Mouse (Mus musculus) lung, postnatal 10 days (tissue): Measurements from ENCODE around the gene Tmed10.

Experiments
- DNase-seq: peaks from one replicate; pipeline ENCODE4 v3.0.0; 2021

Gene Tmed10

DNA sequence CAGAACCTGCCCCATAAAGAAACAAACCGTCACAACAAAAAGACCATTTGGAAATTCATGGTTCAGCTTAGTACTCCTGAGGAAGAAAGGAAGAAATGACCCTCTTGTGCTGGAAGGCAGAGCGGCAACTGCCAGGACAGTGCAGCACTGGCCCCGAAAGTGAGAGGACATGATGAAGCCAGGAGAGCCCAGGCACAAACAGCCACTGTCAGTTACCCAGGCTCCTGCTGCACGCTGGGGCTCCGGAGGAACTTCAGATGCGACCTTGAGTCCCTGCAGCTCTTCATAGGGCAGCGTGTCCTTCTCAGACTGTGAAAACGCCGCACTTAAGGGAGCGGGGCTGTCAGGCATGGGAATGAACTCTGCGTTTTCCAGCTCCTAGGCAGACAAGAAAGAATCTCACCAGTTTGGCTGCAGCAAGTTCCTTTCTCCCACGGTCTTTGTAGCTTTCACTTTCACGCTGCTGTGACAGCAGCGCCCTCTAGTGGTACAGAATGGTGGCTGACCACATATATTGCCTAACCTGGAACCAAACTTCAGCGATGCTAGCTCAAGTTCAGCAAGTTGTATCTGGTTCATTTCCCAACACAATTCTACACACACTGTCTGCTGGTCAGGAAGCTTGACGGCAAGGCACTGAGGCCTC, 69.3 kb downstream of the Tmed10 start:
- peak; percentile 89 for DNase-seq

GRCm38 (mm10) chr12:85304725-85305124, 69.9 kb downstream of the Tmed10 start:
- no peak for DNase-seq

GRCm38 (mm10) chr12:85303256-85303655, 71.4 kb downstream of the Tmed10 start:
- no peak for DNase-seq

DNA sequence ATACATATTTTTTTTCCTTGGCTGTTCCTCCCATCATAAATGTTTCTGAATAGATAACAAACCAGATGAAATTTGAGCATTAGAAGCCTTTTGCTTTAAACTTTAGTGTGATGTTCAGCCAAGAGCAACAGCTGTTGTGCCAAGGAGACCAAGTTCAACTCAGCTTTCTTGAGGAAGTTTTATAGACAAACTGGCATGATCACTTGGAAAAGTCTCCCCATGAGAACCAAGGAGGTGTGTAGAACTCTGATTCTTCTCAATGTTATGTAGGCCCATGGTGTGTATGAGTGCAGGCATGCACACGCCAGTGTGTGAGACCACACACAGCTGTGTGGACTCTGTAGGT, 75.8 kb downstream of the Tmed10 start:
- no peak for DNase-seq

DNA sequence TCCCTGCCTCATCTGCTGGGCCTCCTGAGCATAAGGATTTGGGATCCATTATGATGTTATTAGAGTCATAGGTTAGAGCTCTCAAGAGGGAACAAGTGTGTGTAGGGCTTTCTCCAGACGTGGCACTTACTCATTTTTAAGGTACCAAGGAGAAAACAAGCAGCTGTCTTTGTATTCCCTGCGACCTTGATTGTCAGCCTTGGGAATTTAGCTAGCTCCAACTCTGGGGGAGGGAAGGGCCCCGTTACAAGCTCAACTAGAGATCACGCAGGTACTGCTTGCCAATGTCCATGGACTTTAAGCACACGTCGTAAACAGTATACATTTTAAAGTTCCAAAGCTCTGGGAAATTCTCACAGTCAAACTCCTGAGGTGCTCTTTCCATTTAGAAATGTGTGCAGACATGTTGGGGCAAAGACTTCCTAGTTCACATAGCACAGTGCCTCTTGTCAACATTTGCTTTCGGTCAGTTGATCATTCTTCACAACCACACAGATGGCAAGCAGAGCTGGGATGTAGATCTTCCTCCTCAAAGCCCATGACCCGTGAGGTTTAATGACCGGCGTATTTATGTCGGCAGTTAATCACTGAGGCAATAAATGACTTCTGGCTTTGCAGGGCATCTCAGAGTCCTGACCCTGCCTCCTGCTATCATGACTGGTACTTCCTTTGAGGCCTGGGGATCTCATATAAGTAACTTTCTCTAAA, 76.4 kb downstream of the Tmed10 start:
- DNase-seq, result no peak

DNA sequence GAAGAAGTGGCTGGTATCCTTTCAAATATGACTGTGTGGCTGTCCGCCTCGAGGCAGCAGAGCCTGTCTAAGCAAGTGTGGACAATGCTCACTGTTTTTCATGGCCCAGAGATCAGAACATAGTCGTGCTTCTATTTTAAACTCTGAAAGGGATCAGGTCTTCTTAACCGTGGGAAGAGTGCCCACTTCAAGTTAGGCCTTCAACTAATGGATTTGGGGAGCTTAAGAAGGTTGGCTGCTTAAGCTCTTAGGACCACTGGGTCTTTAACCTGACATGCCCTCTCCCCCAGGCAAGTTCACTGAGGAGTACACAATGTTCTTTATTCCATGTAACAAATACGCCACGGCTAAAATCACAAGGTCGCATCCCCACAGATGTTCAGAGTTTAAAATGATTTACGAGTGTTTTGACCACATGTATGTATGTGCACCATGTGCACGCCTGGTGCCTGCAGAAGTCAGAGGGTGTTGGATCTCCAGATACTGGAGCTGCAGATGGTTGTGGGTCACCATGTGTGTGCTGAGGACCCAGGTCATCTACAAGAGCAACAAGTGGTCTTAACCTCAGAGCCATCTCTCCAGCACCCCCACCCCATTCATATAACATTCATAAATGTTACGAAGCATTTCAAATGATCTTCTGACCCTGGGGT, 77.2 kb downstream of the Tmed10 start:
- DNase-seq, result no peak

GRCm38 (mm10) chr12:85296915-85297314, 77.7 kb downstream of the Tmed10 start:
- DNase-seq, result no peak

- no peak for DNase-seq
Observed at GRCm38 (mm10) chr12:85295506-85295905, 79.1 kb downstream of the Tmed10 start.

- DNase-seq, result no peak
Observed at GRCm38 (mm10) chr12:85292906-85293305, 81.7 kb downstream of the Tmed10 start.

GRCm38 (mm10) chr12:85292288-85292687, 82.4 kb downstream of the Tmed10 start:
- no peak for DNase-seq

- no peak for DNase-seq
Observed at GRCm38 (mm10) chr12:85291541-85291940, 83.1 kb downstream of the Tmed10 start.

DNA sequence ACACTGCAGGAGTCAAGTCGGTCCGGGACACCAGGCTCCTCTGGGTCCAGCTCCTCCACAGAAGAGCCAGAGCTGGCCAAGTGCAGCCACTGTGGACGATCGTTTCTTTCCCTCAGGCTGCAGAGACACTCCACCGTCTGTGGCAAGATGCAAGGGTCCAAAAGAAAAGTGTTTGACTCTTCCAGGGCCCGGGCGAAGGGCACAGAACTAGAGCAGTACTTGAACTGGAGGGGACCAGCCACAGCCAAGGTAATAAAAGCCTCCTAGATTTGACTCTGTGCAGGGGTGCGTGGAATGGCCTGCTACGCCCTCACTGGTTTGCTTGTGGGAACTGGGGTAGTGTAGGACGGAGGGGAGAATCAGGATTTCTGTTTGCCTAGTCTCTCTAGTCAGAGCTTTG, 84.0 kb downstream of the Tmed10 start:
- DNase-seq, result no peak
